Mouse (Mus musculus) limb, embryonic 10.5 days (tissue): Measurements from ENCODE around the gene Glul. TPM values are rescaled to one million over a fixed set of nuclear protein-coding genes. Genes with fewer than 3 reads are reported as not detected.

Experiments used
- DNase-seq: peaks from one replicate; pipeline ENCODE4 v3.0.0-alpha.2; 2017; ENCODE audit warnings: low spot score
- H3K27ac ChIP-seq: fragments of 300-500 bp; sonication (generic); 2 replicates; pipeline ENCODE4 v1.5.1; 2016; ENCODE audit warnings: mild to moderate bottlenecking
- H3K27me3 ChIP-seq: fragments of 300-500 bp; sonication (generic); 2 replicates; pipeline ENCODE4 v1.6.1; 2016; ENCODE audit warnings: low read depth, mild to moderate bottlenecking; ENCODE audit not compliant: poor library complexity, severe bottlenecking
- H3K36me3 ChIP-seq: fragments of 300-500 bp; sonication (generic); 2 replicates; pipeline ENCODE4 v1.6.1; 2016; ENCODE audit warnings: mild to moderate bottlenecking, moderate library complexity
- H3K4me1 ChIP-seq: fragments of 300-500 bp; sonication (generic); 2 replicates; pipeline ENCODE4 v1.6.1; 2016
- H3K4me3 ChIP-seq: fragments of 300-500 bp; sonication (generic); 2 replicates; pipeline ENCODE4 v1.5.1; 2016; ENCODE audit warnings: mild to moderate bottlenecking, moderate library complexity
- H3K9me3 ChIP-seq: fragments of 300-500 bp; sonication (generic); replicated peaks from 2 replicates; pipeline ENCODE4 v1.6.1; 2016; ENCODE audit warnings: mild to moderate bottlenecking
- WGBS: fragments of 180-500 bp; shearing (Covaris S2); methylation state at CpG from one replicate; pipeline ENCODE4 v1.1.7; 2016; 5-methylcytosine and 5-hydroxymethylcytosine counted together
- polyA plus RNA-seq: library from polyadenylated mRNA; unstranded; fragments of >200 nt; fragmentation: Nextera tagmentation; extraction: Ambion mirVana; gene quantifications from 2 replicates; pipeline ENCODE4 v1.2.1, GENCODE M21; 2016

Gene Glul
- polyA plus RNA-seq, 1 experiment from 2014 or later: 122 TPM

DNA sequence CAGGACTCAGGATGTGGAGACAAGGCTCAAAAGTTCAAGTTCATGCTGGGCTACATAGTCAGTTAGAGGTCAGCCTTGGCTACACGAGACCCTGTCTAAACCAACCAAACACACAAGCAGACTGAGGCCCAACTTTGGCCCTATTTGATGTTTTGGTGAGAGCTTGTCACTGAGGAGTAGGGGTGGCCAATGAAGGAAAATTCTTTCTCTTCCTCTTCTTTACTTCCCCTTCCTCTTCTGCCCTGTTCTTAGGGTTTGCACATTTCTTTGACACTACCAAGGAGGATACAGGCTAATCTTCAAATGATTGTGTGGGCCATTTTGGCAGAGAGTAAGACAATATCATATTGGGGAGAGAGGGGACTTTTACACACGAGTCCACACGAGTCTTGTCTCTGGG is 14.1 kb downstream of the Glul start:
- H3K27me3 ChIP-seq: no peaks in the 10 kb centered on the region
- H3K4me3 ChIP-seq: no peak overlapping the region
- DNase-seq: no peak
- WGBS: 94% methylated on average over 3 of the region's 3 CpGs
- H3K4me1 ChIP-seq: peaks cover 5% of the 10 kb centered on the region
- H3K9me3 ChIP-seq: no peaks in the 10 kb centered on the region
- H3K27ac ChIP-seq: no peak overlapping the region
- H3K36me3 ChIP-seq: peaks cover 30% of the 10 kb centered on the region

DNA sequence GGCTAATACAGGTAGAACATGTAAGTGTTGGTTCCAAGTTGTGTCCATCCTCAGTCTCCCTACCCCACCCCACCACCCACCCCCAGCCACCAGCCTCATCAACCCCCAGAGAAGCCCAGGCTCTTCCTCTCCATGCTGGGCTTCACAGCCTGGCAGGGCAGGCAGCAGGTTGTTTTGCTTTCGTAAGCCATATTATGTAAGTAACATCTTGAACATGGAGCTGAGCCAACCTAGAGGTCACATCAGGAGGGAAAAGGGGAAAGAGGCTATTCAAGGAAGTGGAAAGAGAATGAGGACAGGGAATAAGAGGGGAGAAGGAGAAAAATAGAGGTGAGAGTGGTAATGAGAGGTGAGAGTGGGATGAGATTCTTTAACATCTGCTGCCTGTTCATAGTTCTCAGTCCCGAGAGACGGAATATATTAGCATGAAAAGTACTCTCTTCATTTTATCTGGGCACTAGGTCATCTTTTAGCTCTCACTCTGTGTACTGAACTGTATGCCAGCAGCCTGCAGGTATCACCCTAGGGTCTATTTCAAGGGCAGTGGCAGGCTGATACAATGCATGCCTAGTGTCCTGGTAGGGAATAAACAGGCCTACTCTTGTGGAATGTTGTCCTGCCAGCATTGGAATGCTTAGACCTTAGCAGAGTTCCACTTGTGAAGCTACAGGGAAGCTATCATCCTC is 18.9 kb downstream of the Glul start:
- no peak overlapping the region for H3K27ac ChIP-seq
- no peaks in the 10 kb centered on the region for H3K9me3 ChIP-seq
- no peak overlapping the region for H3K4me3 ChIP-seq
- no peaks in the 10 kb centered on the region for H3K36me3 ChIP-seq
- WGBS: 91% methylated on average over 3 of the region's 3 CpGs
- H3K27me3 ChIP-seq: no peaks in the 10 kb centered on the region
- DNase-seq: no peak
- peaks cover 10% of the 10 kb centered on the region for H3K4me1 ChIP-seq

DNA sequence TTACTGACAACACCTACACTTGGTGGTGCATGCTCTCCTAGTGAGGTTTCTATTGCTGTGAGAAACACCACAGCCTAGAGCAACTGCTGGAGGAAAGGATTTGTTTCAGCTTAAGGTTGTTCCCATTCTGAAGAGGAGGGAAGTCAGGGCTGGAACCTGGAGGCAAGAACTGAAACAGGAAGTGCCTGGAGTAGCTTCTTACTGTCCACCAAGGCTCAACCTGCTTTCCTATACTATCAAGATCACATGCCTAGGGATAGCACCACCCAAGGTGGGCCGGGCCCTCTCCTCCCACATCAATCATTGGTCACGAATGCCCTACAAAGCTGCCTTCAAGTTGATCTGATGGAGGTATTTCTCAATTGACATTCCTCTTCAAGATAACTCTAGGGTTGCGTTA is 21.9 kb downstream of the Glul start:
- no peak for DNase-seq
- no peaks in the 10 kb centered on the region for H3K36me3 ChIP-seq
- no peaks in the 10 kb centered on the region for H3K27me3 ChIP-seq
- no peaks in the 10 kb centered on the region for H3K9me3 ChIP-seq
- peaks cover 5% of the 10 kb centered on the region for H3K4me1 ChIP-seq
- WGBS: 94% methylated on average over 3 of the region's 3 CpGs
- no peak overlapping the region for H3K4me3 ChIP-seq
- no peak overlapping the region for H3K27ac ChIP-seq

DNA sequence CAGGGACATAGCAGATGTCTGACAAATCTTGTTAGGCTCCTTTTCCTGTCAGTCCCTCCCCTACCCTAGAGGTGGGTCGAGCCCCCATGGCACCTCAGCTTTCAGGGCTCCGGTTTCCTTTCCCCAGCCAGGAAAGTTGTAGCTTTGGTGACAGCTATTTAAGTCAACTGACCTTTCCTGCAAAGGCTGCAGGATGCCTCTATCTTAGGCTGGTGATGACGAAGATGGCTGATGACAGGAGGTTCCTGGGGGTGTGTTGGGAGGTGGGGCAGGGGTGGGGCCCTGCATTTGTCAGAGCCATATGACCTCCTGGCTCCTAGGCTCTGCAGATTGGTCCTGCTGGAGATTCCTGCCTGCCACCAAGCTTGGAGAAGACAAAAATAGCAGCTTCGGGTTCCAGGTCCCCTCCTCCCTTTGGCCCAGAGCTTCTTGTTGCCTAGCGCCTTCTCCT is 22.9 kb downstream of the Glul start:
- no peak overlapping the region for H3K4me3 ChIP-seq
- H3K9me3 ChIP-seq: no peaks in the 10 kb centered on the region
- peaks cover 5% of the 10 kb centered on the region for H3K4me1 ChIP-seq
- 33% methylated on average over 5 of the region's 5 CpGs for WGBS
- H3K36me3 ChIP-seq: no peaks in the 10 kb centered on the region
- H3K27ac ChIP-seq: no peak overlapping the region
- H3K27me3 ChIP-seq: no peaks in the 10 kb centered on the region
- DNase-seq: no peak

- no peaks in the 10 kb centered on the region for H3K36me3 ChIP-seq
- no peaks in the 10 kb centered on the region for H3K9me3 ChIP-seq
- DNase-seq: no peak
- 86% methylated on average over 6 of the region's 6 CpGs for WGBS
- H3K4me3 ChIP-seq: no peak overlapping the region
- peaks cover 5% of the 10 kb centered on the region for H3K4me1 ChIP-seq
- H3K27me3 ChIP-seq: no peaks in the 10 kb centered on the region
- no peak overlapping the region for H3K27ac ChIP-seq
These were observed 24.9 kb downstream of the Glul start for GRCm38 (mm10) chr1:153924395-153925385.

- DNase-seq: no peak
- Histone ChIP-seq H3K27me3 (no peaks in the 10 kb centered on the region), H3K4me1 (no peaks in the 10 kb centered on the region), H3K9me3 (no peaks in the 10 kb centered on the region), H3K4me3 (no peak overlapping the region), H3K27ac (no peak overlapping the region), H3K36me3 (no peaks in the 10 kb centered on the region)
- 89% methylated on average over 2 of the region's 2 CpGs for WGBS
These were observed 30.7 kb downstream of the Glul start for GRCm38 (mm10) chr1:153930431-153930830.

DNA sequence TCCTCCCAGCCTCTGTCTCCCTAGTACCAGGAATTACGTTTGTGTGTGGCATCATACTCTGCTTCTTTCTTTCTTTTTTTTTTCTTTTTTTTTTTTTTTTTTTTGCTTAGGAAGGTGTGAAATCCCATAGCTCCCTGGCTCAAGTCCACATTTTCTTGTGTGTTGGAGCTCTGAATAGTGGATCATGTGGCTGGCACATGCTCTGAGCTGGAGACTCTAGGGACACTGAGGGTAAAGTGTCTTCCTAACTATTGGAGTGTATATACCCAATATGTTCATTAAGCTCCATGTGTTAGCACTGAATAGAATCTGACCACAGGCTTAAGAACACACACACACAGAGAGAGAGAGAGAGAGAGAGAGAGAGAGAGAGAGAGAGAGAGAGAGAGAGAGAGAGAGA is 34.0 kb downstream of the Glul start:
- no peaks in the 10 kb centered on the region for H3K36me3 ChIP-seq
- H3K4me3 ChIP-seq: no peak overlapping the region
- H3K9me3 ChIP-seq: no peaks in the 10 kb centered on the region
- H3K4me1 ChIP-seq: no peaks in the 10 kb centered on the region
- no peak overlapping the region for H3K27ac ChIP-seq
- H3K27me3 ChIP-seq: no peaks in the 10 kb centered on the region
- DNase-seq: no peak
- 70% methylated on average over 1 of the region's 1 CpGs for WGBS

DNA sequence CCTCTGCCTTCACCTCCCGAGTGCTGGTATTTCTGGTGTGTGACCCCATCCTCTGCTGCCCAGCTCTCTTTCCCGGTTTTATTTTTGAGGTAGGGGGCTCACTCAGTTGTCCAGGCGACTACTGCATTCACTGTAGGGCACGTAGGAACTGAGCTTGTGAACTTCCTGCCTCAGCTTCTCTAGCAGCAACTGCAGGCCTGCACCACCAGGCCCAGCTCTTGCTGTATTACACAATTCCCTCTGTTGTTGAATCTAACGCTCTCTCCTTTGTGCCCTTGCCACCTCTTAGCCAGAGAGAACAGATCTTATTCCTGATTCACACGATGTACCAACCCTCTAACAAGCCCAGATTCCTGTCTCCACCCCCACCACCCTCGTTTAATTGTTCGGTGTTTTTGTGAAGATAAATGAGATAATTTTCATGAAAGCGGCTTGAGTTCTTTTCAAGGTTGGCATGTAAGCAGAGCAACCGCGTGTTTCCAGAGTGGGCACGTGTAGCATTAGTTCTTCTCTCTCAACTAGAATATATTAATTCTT is 36.2 kb downstream of the Glul start:
- H3K36me3 ChIP-seq: no peaks in the 10 kb centered on the region

DNA sequence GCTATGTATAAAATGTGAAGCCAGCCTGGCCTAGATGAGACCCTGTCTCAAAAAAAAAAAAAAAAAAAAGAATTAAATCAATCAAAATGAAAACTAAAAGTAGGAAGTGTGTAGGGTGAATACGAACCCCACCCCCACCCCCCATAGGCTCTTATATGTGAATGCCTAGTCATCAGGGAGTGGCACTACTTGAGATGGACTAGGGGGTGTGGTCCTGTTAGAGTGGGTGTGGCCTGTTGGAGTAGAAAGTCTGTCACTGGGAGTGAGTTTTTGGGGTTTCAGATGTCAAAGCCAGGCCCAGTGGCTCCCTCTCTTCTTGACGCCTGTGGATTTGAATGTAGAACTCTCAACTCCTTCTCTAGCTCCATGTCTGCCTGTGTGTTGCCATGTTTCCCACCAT is 37.3 kb downstream of the Glul start:
- no peaks in the 10 kb centered on the region for H3K27me3 ChIP-seq
- H3K36me3 ChIP-seq: no peaks in the 10 kb centered on the region
- no peak for DNase-seq
- H3K27ac ChIP-seq: no peak overlapping the region
- no peak overlapping the region for H3K4me3 ChIP-seq
- 96% methylated on average over 2 of the region's 2 CpGs for WGBS
- H3K9me3 ChIP-seq: no peaks in the 10 kb centered on the region
- no peaks in the 10 kb centered on the region for H3K4me1 ChIP-seq

More for the DNA sequence above, 36.2 kb downstream of the Glul start:
- Histone ChIP-seq H3K9me3 (no peaks in the 10 kb centered on the region), H3K4me3 (no peak overlapping the region), H3K27ac (peak overlapping the region; percentile 14; the same call in 1 of the 2 replicates), H3K4me1 (no peaks in the 10 kb centered on the region), H3K27me3 (no peaks in the 10 kb centered on the region)
- 87% methylated on average over 12 of the region's 12 CpGs for WGBS
- DNase-seq: no peak

DNA sequence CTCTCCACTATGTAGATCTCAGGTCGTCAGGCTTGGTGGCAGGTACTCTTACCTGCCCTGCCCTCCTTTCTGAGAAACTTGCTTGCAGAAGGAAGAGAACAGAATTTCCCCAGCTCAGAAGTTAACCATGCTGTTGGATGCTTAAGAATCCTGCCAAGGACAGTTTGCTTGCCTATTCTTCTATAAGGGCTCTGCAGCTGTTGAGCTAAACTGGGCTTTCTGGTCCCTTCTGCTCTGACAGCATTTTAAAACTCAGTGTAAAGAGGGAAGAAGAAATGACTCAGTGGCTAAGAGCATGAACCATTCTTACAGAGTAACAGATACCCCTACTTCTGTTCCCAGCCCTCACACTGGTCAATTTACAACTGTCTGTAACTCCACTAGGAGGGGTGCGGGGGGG is 41.2 kb downstream of the Glul start:
- Histone ChIP-seq H3K27me3 (no peaks in the 10 kb centered on the region), H3K27ac (no peak overlapping the region), H3K9me3 (no peaks in the 10 kb centered on the region), H3K4me1 (no peaks in the 10 kb centered on the region), H3K4me3 (no peak overlapping the region), H3K36me3 (no peaks in the 10 kb centered on the region)
- DNase-seq: no peak
- 83% methylated on average over 2 of the region's 2 CpGs for WGBS

- DNase-seq: no peak
- Histone ChIP-seq H3K9me3 (no peaks in the 10 kb centered on the region), H3K4me3 (no peak overlapping the region), H3K4me1 (no peaks in the 10 kb centered on the region), H3K27me3 (no peaks in the 10 kb centered on the region), H3K27ac (no peak overlapping the region), H3K36me3 (no peaks in the 10 kb centered on the region)
- 86% methylated on average over 5 of the region's 5 CpGs for WGBS
These were observed 45.4 kb downstream of the Glul start for GRCm38 (mm10) chr1:153945181-153945580.

DNA sequence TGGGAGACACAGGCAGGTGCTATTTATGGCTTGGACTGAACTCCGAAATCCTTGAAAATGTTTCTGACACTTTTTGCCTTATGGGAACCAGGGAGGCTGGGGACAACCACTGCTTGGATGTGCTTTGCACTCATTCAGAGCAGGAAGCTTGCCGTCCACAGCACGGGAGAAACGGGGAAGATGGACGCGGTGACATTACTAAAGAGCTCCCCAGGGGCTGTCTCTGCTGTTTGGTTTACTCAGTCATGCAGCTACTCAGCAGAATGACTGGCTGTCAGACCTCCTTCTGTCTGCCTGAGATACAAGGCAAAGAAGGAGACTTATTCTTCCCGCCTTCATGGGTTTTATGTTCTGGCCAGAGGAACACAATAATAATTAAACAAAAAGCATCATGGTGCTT is 47.2 kb downstream of the Glul start:
- no peak for DNase-seq
- WGBS: 73% methylated on average over 7 of the region's 7 CpGs
- no peaks in the 10 kb centered on the region for H3K27me3 ChIP-seq
- H3K36me3 ChIP-seq: no peaks in the 10 kb centered on the region
- no peaks in the 10 kb centered on the region for H3K9me3 ChIP-seq
- no peaks in the 10 kb centered on the region for H3K4me1 ChIP-seq
- H3K4me3 ChIP-seq: no peak overlapping the region
- no peak overlapping the region for H3K27ac ChIP-seq

GRCm38 (mm10) chr1:153947837-153948236 is 48.1 kb downstream of the Glul start:
- Histone ChIP-seq H3K27me3 (no peaks in the 10 kb centered on the region), H3K4me3 (no peak overlapping the region), H3K27ac (no peak overlapping the region), H3K4me1 (no peaks in the 10 kb centered on the region), H3K36me3 (no peaks in the 10 kb centered on the region), H3K9me3 (no peaks in the 10 kb centered on the region)
- WGBS: 94% methylated on average over 6 of the region's 6 CpGs
- no peak for DNase-seq
